In genomic region chr16:25376720-25377373, GRCm38 (mm10) we compare ENCODE assay signal across 7 mouse cellular contexts.
DNase-seq lines count a peak whose midpoint lies in the region; ATAC-seq and TF ChIP-seq lines count a peak whose summit lies in the region.

No protein-coding gene starts in this region.

- no peaks in the 10 kb centered on the region for H3K4me1 ChIP-seq in intestine, embryonic 15.5 days (replicated peaks)
- no peaks in the 10 kb centered on the region for H3K4me1 ChIP-seq in midbrain, embryonic 16.5 days (ENCODE audit: control insufficient read depth, insufficient read depth, low read length)

- no peak overlapping the region for H3K4me3 ChIP-seq in gastrocnemius, adult 2 months
- H3K4me3 ChIP-seq in intestine, embryonic 15.5 days (replicated peaks) = no peak overlapping the region
- no peak overlapping the region for H3K4me3 ChIP-seq in midbrain, embryonic 16.5 days (ENCODE audit: low read depth, low read length)

- no peak overlapping the region for H3K9ac ChIP-seq in intestine, embryonic 15.5 days
- H3K9ac ChIP-seq in midbrain, embryonic 16.5 days (ENCODE audit: low read depth, low read length) = no peak overlapping the region

- WGBS in intestine, embryonic 15.5 days = 39% methylated on average over 14 of the region's 14 CpGs
- 37% methylated on average over 14 of the region's 14 CpGs for WGBS in midbrain, embryonic 16.5 days

- no peak overlapping the region for H3K4me2 ChIP-seq in intestine, embryonic 15.5 days (replicated peaks)
- H3K4me2 ChIP-seq in midbrain, embryonic 16.5 days (ENCODE audit: low read length) = no peak overlapping the region

- intact Hi-C loops in gastrocnemius, adult 2 months (cut with DNase I) = loop anchor here (2.0 to 10.0 kb wide), 5 partner anchors 155 to 574 kb away; partner anchors contain the start of gene Trp63
- intact Hi-C loops in left cerebral cortex, postnatal 14 days (cut with DNase I) = loop anchor here (5.0 kb wide), 2 partner anchors 90 to 575 kb away; no protein-coding TSS in a partner anchor

- no peaks in the 10 kb centered on the region for H3K27me3 ChIP-seq in intestine, embryonic 15.5 days (replicated peaks)
- no peaks in the 10 kb centered on the region for H3K27me3 ChIP-seq in midbrain, embryonic 16.5 days (ENCODE audit: control insufficient read depth, insufficient read depth, low read depth, low read length)

- H3K36me3 ChIP-seq in intestine, embryonic 15.5 days = no peaks in the 10 kb centered on the region
- no peaks in the 10 kb centered on the region for H3K36me3 ChIP-seq in midbrain, embryonic 16.5 days (ENCODE audit: control insufficient read depth, insufficient read depth, low read length)

- peak; percentile 38 to 70 for DNase-seq in cerebellum, postnatal 25 days
- peak; percentile 86 for DNase-seq in gastrocnemius, adult 2 months
- peak; percentile 83 to 85 for DNase-seq in left cerebral cortex, postnatal 14 days (ENCODE audit: low spot score in 2 of 2)
- DNase-seq in spleen, postnatal 10 days (ENCODE audit: low spot score in 2 of 2) = peak; percentile 11 to 63

- no peaks in the 10 kb centered on the region for H3K9me3 ChIP-seq in intestine, embryonic 15.5 days
- H3K9me3 ChIP-seq in midbrain, embryonic 16.5 days (replicated peaks; ENCODE audit: control insufficient read depth, low read length, poor library complexity, severe bottlenecking) = no peaks in the 10 kb centered on the region

- TF ChIP-seq CTCF in gastrocnemius, adult 2 months (IDR thresholded peaks at IDR 0.05) = peak; percentile 98

- H3K27ac ChIP-seq in gastrocnemius, adult 2 months = no peak overlapping the region
- H3K27ac ChIP-seq in intestine, embryonic 15.5 days = no peak overlapping the region
- no peak overlapping the region for H3K27ac ChIP-seq in midbrain, embryonic 16.5 days (ENCODE audit: low read length)

- ATAC-seq in activated CD4-positive, CD25-positive, alpha-beta regulatory T cell, adult 4 months = peak; percentile 43
- ATAC-seq in intestine, embryonic 15.5 days = peak; percentile 68
- 0 out of 2 replicates have a peak, but pooled peaks have one; percentile 60 for ATAC-seq in midbrain, embryonic 16.5 days
